Mouse (Mus musculus) heart, embryonic 11.5 days (tissue): Measurements from ENCODE around the gene Acot12. TPM values are rescaled to one million over a fixed set of nuclear protein-coding genes. Genes with fewer than 3 reads are reported as not detected.

ENCODE experiments used
- ATAC-seq: fragments of 200-750 bp; cut with Nextera tagmentation; replicated peaks from 2 replicates; pipeline ENCODE4 v1.8.0; 2017; ENCODE audit warnings: moderate library complexity; ENCODE audit not compliant: insufficient number of reproducible peaks, low FRiP score, low TSS enrichment
- H3K27ac ChIP-seq: fragments of 300-500 bp; sonication (generic); 2 replicates; pipeline ENCODE4 v1.5.1; 2014; ENCODE audit warnings: mild to moderate bottlenecking, low read depth, low read length
- H3K27me3 ChIP-seq: fragments of 300-500 bp; sonication (generic); 2 replicates; pipeline ENCODE4 v1.6.1; 2014; ENCODE audit warnings: mild to moderate bottlenecking, low read length, mixed read lengths; ENCODE audit not compliant: control insufficient read depth, insufficient read depth
- H3K36me3 ChIP-seq: fragments of 300-500 bp; sonication (generic); 2 replicates; pipeline ENCODE4 v1.6.1; 2014; ENCODE audit warnings: mild to moderate bottlenecking, low read length, moderate library complexity, mixed read lengths; ENCODE audit not compliant: control insufficient read depth, insufficient read depth
- H3K4me1 ChIP-seq: fragments of 300-500 bp; sonication (generic); 2 replicates; pipeline ENCODE4 v1.6.1; 2014; ENCODE audit warnings: low read length; ENCODE audit not compliant: control insufficient read depth, insufficient read depth
- H3K4me2 ChIP-seq: fragments of 300-500 bp; sonication (generic); 2 replicates; pipeline ENCODE4 v1.6.1; 2014; ENCODE audit warnings: mild to moderate bottlenecking, moderate library complexity
- H3K4me3 ChIP-seq: fragments of 300-500 bp; sonication (generic); 2 replicates; pipeline ENCODE4 v1.5.1; 2014; ENCODE audit warnings: low read depth, low read length
- H3K9ac ChIP-seq: fragments of 300-500 bp; sonication (generic); 2 replicates; pipeline ENCODE4 v1.6.1; 2014; ENCODE audit warnings: mild to moderate bottlenecking, low read depth, low read length, moderate library complexity
- H3K9me3 ChIP-seq: fragments of 300-500 bp; sonication (generic); replicated peaks from 2 replicates; pipeline ENCODE4 v1.6.1; 2016; ENCODE audit warnings: low read length; ENCODE audit not compliant: control insufficient read depth
- WGBS: fragments of 180-500 bp; shearing (Covaris S2); extraction: QIAGEN DNeasy Blood & Tissue Kit; methylation state at CpG from one replicate; pipeline ENCODE4 v1.1.7; 2014; ENCODE audit not compliant: insufficient replicate concordance; 5-methylcytosine and 5-hydroxymethylcytosine counted together
- microRNA-seq: library from miRNA; unstranded; fragments of <30 nt; microRNA quantifications from one replicate; pipeline ENCODE4, GENCODE M21; 2016; ENCODE audit warnings: borderline number of aligned reads
- polyA plus RNA-seq: library from polyadenylated mRNA; unstranded; fragments of >200 nt; fragmentation: Nextera tagmentation; extraction: Ambion mirVana; gene quantifications from 2 replicates; pipeline ENCODE4 v1.2.1, GENCODE M21; 2014

Gene Acot12
- polyA plus RNA-seq, 1 experiment from 2014 or later: not detected

- no peak overlapping the region for H3K4me2 ChIP-seq
- 73% methylated on average over 6 of the region's 6 CpGs for WGBS
- H3K9me3 ChIP-seq: no peaks in the 10 kb centered on the region
- H3K27ac ChIP-seq: no peak overlapping the region
- H3K4me3 ChIP-seq: no peak overlapping the region
- ATAC-seq: no peak
- no peak overlapping the region for H3K9ac ChIP-seq
- no peaks in the 10 kb centered on the region for H3K4me1 ChIP-seq
- no peaks in the 10 kb centered on the region for H3K36me3 ChIP-seq
- no peaks in the 10 kb centered on the region for H3K27me3 ChIP-seq
These were observed 82.4 kb downstream of the Acot12 start for GRCm38 (mm10) chr13:91823735-91824134.

- no peaks in the 10 kb centered on the region for H3K4me1 ChIP-seq
- H3K4me3 ChIP-seq: no peak overlapping the region
- no peaks in the 10 kb centered on the region for H3K36me3 ChIP-seq
- no peaks in the 10 kb centered on the region for H3K27me3 ChIP-seq
- 70% methylated on average over 4 of the region's 4 CpGs for WGBS
- H3K9ac ChIP-seq: no peak overlapping the region
- H3K9me3 ChIP-seq: no peaks in the 10 kb centered on the region
- no peak overlapping the region for H3K27ac ChIP-seq
- no peak overlapping the region for H3K4me2 ChIP-seq
- no peak for ATAC-seq
These were observed 83.7 kb downstream of the Acot12 start for GRCm38 (mm10) chr13:91824845-91825550.

GRCm38 (mm10) chr13:91826066-91826465 lies 84.8 kb downstream of the Acot12 start:
- Histone ChIP-seq H3K9me3 (no peaks in the 10 kb centered on the region), H3K36me3 (no peaks in the 10 kb centered on the region), H3K4me2 (no peak overlapping the region), H3K4me1 (no peaks in the 10 kb centered on the region), H3K9ac (no peak overlapping the region), H3K27me3 (no peaks in the 10 kb centered on the region), H3K27ac (no peak overlapping the region), H3K4me3 (no peak overlapping the region)
- 93% methylated on average over 2 of the region's 2 CpGs for whole genome bisulfite sequencing
- no peak for ATAC-seq

GRCm38 (mm10) chr13:91827876-91828275 lies 86.6 kb downstream of the Acot12 start:
- Histone ChIP-seq H3K36me3 (no peaks in the 10 kb centered on the region), H3K27me3 (no peaks in the 10 kb centered on the region), H3K9me3 (no peaks in the 10 kb centered on the region), H3K4me2 (no peak overlapping the region), H3K9ac (no peak overlapping the region), H3K4me1 (no peaks in the 10 kb centered on the region), H3K4me3 (no peak overlapping the region), H3K27ac (no peak overlapping the region)
- no peak for ATAC-seq

Small RNAs within 50 kb of the gene (microRNA-seq; reads per million reads assigned to microRNA genes)
- not detected for gene Gm27656

Other genes with a start within 250 kb of the Acot12 start
- 24.3 and 27.9 TPM in 2 replicates for gene Zcchc9, start 66.2 kb downstream of the Acot12 start, polyA plus RNA-seq
- gene Ckmt2, start 135.4 kb downstream of the Acot12 start, polyA plus RNA-seq: 9.4 and 9.9 TPM in 2 replicates